Mouse (Mus musculus) testis, adult 2 months (tissue): ENCODE results near the gene C330021F23Rik.

ENCODE experiments used
- CTCF ChIP-seq: fragments of 200-500 bp; IDR thresholded peaks from 2 replicates; pipeline ENCODE4 v1.5.1; 2012; ENCODE audit warnings: low read depth, mild to moderate bottlenecking, inconsistent platforms, low read length, moderate library complexity; ENCODE audit not compliant: control insufficient read depth, insufficient read depth, insufficient replicate concordance
- POLR2A ChIP-seq: fragments of 200-500 bp; IDR thresholded peaks from 2 replicates; pipeline ENCODE4 v1.6.1; 2012; ENCODE audit warnings: low read depth, mild to moderate bottlenecking, inconsistent platforms, low read length, moderate library complexity; ENCODE audit not compliant: control insufficient read depth

DNA sequence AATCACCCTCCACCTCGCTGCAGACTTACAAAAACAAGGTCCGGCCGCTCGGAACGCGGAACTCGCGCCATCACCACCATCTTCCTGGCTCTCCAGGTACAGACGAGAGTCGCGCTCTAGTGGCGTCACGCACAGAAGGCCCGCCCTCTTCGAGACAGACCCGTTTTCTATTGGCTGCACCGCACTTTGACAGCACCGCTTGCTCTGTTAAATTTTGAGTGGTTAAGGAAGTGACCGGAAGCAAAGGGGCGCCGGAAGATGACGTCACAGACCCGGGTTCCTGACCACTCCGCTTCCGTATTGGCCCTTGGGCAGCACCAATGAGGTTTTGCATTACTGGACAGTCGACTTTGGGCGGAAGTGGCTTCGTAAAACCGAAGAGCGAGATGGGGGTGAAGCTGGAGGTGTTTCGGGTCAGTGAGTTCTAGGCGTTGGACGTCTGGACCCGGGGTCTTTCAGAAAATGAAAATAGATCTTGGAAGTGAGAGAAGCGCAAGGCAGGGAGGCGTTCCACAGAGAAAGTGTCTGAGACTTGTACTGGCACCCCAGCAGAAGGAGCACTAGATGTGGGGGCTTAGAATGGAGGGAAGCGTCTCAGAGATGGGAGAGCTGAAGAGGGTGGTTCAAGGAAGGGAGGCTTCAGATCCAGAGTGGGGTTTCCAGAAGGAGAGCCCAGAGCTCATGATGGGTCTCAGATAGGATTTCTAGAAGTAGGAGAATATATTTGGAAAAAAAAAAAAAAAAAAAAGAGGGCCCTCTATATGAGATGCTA is 53.6 kb downstream of the C330021F23Rik start, which contains the start of the genes Xab2 and Pet100:
- TF ChIP-seq POLR2A (peak; percentile 91), CTCF (no peak)
